Mouse (Mus musculus): ENCODE data around the gene Arfgef3. TPM values are rescaled to one million over a fixed set of nuclear protein-coding genes. Genes with fewer than 3 reads are reported as not detected.

Gene Arfgef3
- total and polyA plus RNA-seq, 3 experiments = 0.28 to 11.0 (median 0.50) TPM

GRCm38 (mm10) chr10:18602030-18602429, 141.7 kb downstream of the Arfgef3 start:
- Histone ChIP-seq H3K9me3 (replicated peaks; ENCODE audit: low read length) (no peaks in the 10 kb centered on the region), H3K4me1 (ENCODE audit: control insufficient read depth in 1 of 2, insufficient read depth in 2 of 2) (peaks cover 0 to 5% of the 10 kb centered on the region in 2 experiments; a peak in 1 of 4 replicates), H3K4me3 (replicated peaks in 1 of 3; ENCODE audit: low read depth in 2 of 3, low read length in 2 of 3, poor library complexity in 1 of 3) (no peak overlapping the region), H3K36me3 (replicated peaks in 1 of 2; ENCODE audit: control insufficient read depth in 1 of 2, insufficient read depth in 1 of 2, low read length in 1 of 2) (peaks cover 0 to 17% of the 10 kb centered on the region in 2 experiments), H3K27ac (ENCODE audit: insufficient read depth, low read depth) (no peak overlapping the region), H3K79me2 (replicated peaks; ENCODE audit: control insufficient read depth, extremely low read depth, insufficient read depth, poor library complexity, severe bottlenecking) (no peaks in the 10 kb centered on the region), H3K4me2 (ENCODE audit: insufficient read depth, low read depth, poor library complexity, severe bottlenecking) (no peak overlapping the region), H3K9ac (ENCODE audit: insufficient read depth, low read depth) (no peak overlapping the region), H3K27me3 (replicated peaks) (no peaks in the 10 kb centered on the region)
- dilution Hi-C loops (cut with MboI; ENCODE audit: extremely low pct_ligation_motif_present, extremely low pct_unique_long_range_greater_than_20kb, low sequenced_read_pairs) (no loop called here), in situ Hi-C loops (cut with MboI; ENCODE audit: low pct_ligation_motif_present, low pct_unique_long_range_greater_than_20kb, low sequenced_read_pairs) (no loop called here)
- DNase-seq (ENCODE audit: extremely low read depth) = peak; percentile 67
- TF ChIP-seq IRF4 (IDR thresholded peaks at IDR 0.05; ENCODE audit: low read depth, low read length) (0 out of 2 replicates have a peak, but pooled peaks have one; percentile 22), SMC3 (IDR thresholded peaks at IDR 0.05; ENCODE audit: low read depth, low read length) (peak; percentile 71), POLR2AphosphoS2 (IDR thresholded peaks at IDR 0.05; ENCODE audit: low read depth, low read length) (no peak), MAZ (IDR thresholded peaks at IDR 0.05; ENCODE audit: low read depth, low read length) (no peak), RAD21 (IDR thresholded peaks at IDR 0.05; ENCODE audit: low read depth, low read length) (peak; percentile 71), CTCF (conservative IDR thresholded peaks at IDR 0.05 in 1 of 2, IDR thresholded peaks at IDR 0.05 in 1 of 2; ENCODE audit: low read depth in 2 of 2, low read length in 2 of 2) (peak; percentile 64 to 81), TBP (conservative IDR thresholded peaks at IDR 0.05; ENCODE audit: low read depth, low read length) (no peak)

GRCm38 (mm10) chr10:18597601-18598000, 146.1 kb downstream of the Arfgef3 start:
- Histone ChIP-seq H3K4me1 (ENCODE audit: control insufficient read depth in 1 of 2, insufficient read depth in 2 of 2) (peaks cover 0 to 6% of the 10 kb centered on the region in 2 experiments; a peak in 1 of 4 replicates), H3K79me2 (replicated peaks; ENCODE audit: control insufficient read depth, extremely low read depth, insufficient read depth, poor library complexity, severe bottlenecking) (no peaks in the 10 kb centered on the region), H3K9ac (ENCODE audit: insufficient read depth, low read depth) (no peak overlapping the region), H3K4me3 (replicated peaks in 1 of 3; ENCODE audit: low read depth in 2 of 3, low read length in 2 of 3, poor library complexity in 1 of 3) (no peak overlapping the region), H3K4me2 (ENCODE audit: insufficient read depth, low read depth, poor library complexity, severe bottlenecking) (no peak overlapping the region), H3K27me3 (replicated peaks) (no peaks in the 10 kb centered on the region), H3K36me3 (replicated peaks in 1 of 2; ENCODE audit: control insufficient read depth in 1 of 2, insufficient read depth in 1 of 2, low read length in 1 of 2) (peaks cover 0 to 21% of the 10 kb centered on the region in 2 experiments), H3K27ac (ENCODE audit: insufficient read depth, low read depth) (no peak overlapping the region), H3K9me3 (replicated peaks; ENCODE audit: low read length) (no peaks in the 10 kb centered on the region)
- TF ChIP-seq MAX (IDR thresholded peaks at IDR 0.05; ENCODE audit: low read length) = no peak
- no peak for TF ChIP-seq PAX5 (IDR thresholded peaks at IDR 0.05; ENCODE audit: low read length)
- no peak for TF ChIP-seq MAFK (IDR thresholded peaks at IDR 0.05; ENCODE audit: insufficient replicate concordance, low read length)
- no peak for TF ChIP-seq JUN (IDR thresholded peaks at IDR 0.05; ENCODE audit: insufficient read depth, low read depth, low read length)
- no peak for TF ChIP-seq USF1 (IDR thresholded peaks at IDR 0.05; ENCODE audit: low read depth, low read length)
- no peak for TF ChIP-seq ELF1 (IDR thresholded peaks at IDR 0.05; ENCODE audit: low read depth, low read length)
- TF ChIP-seq POLR2AphosphoS2 (IDR thresholded peaks at IDR 0.05; ENCODE audit: low read depth, low read length) = no peak
- no peak for TF ChIP-seq IRF4 (IDR thresholded peaks at IDR 0.05; ENCODE audit: low read depth, low read length)
- TF ChIP-seq RCOR1 (conservative IDR thresholded peaks at IDR 0.05; ENCODE audit: low read depth, low read length) = no peak
- TF ChIP-seq ETS1 (conservative IDR thresholded peaks at IDR 0.05; ENCODE audit: low read depth, low read length) = no peak
- TF ChIP-seq EP300 (IDR thresholded peaks at IDR 0.05; ENCODE audit: low read length) = no peak
- dilution Hi-C loops (cut with MboI; ENCODE audit: extremely low pct_ligation_motif_present, extremely low pct_unique_long_range_greater_than_20kb, low sequenced_read_pairs) = no loop called here
- in situ Hi-C loops (cut with MboI; ENCODE audit: low pct_ligation_motif_present, low pct_unique_long_range_greater_than_20kb, low sequenced_read_pairs) = no loop called here
- DNase-seq (ENCODE audit: extremely low read depth) = no peak

All from CH12.LX (cell line).